Mouse (Mus musculus) liver, embryonic 11.5 days (tissue): ENCODE measurements around the gene Mfsd6l. TPM values are rescaled to one million over a fixed set of nuclear protein-coding genes. Genes with fewer than 3 reads are reported as not detected.

Source experiments
- ATAC-seq: fragments of 200-750 bp; cut with Nextera tagmentation; replicated peaks from 2 replicates; pipeline ENCODE4 v1.8.0; 2017; ENCODE audit warnings: moderate number of reproducible peaks, mild to moderate bottlenecking, moderate TSS enrichment, moderate library complexity; ENCODE audit not compliant: low FRiP score
- DNase-seq: peaks from one replicate; pipeline ENCODE4 v3.0.0-alpha.2; 2017; ENCODE audit warnings: low spot score
- H3K27ac ChIP-seq: fragments of 300-500 bp; sonication (generic); 2 replicates; pipeline ENCODE4 v1.5.1; 2014; ENCODE audit warnings: mild to moderate bottlenecking, low read depth, low read length, control low read depth
- H3K27me3 ChIP-seq: fragments of 300-500 bp; sonication (generic); replicated peaks from 2 replicates; pipeline ENCODE4 v1.6.1; 2014; ENCODE audit warnings: low read length, mixed read lengths; ENCODE audit not compliant: control insufficient read depth, insufficient read depth
- H3K36me3 ChIP-seq: fragments of 300-500 bp; sonication (generic); 2 replicates; pipeline ENCODE4 v1.6.1; 2014; ENCODE audit warnings: mild to moderate bottlenecking, low read length, moderate library complexity, mixed read lengths; ENCODE audit not compliant: control insufficient read depth, insufficient read depth
- H3K4me1 ChIP-seq: fragments of 300-500 bp; sonication (generic); replicated peaks from 2 replicates; pipeline ENCODE4 v1.6.1; 2014; ENCODE audit warnings: low read length, mixed read lengths; ENCODE audit not compliant: control insufficient read depth, insufficient read depth
- H3K4me2 ChIP-seq: fragments of 300-500 bp; sonication (generic); 2 replicates; pipeline ENCODE4 v1.6.1; 2014; ENCODE audit warnings: mild to moderate bottlenecking, control low read depth, moderate library complexity
- H3K4me3 ChIP-seq: fragments of 300-500 bp; sonication (generic); 2 replicates; pipeline ENCODE4 v1.5.1; 2014; ENCODE audit warnings: low read depth, low read length, control low read depth
- H3K9ac ChIP-seq: fragments of 300-500 bp; sonication (generic); 2 replicates; pipeline ENCODE4 v1.6.1; 2014; ENCODE audit warnings: low read depth, low read length, control low read depth
- H3K9me3 ChIP-seq: fragments of 300-500 bp; sonication (generic); 2 replicates; pipeline ENCODE4 v1.6.1; 2016; ENCODE audit warnings: low read length, inconsistent platforms, mixed read lengths; ENCODE audit not compliant: control insufficient read depth
- WGBS: fragments of 180-500 bp; shearing (Covaris S2); extraction: QIAGEN DNeasy Blood & Tissue Kit; methylation state at CpG from one replicate; pipeline ENCODE4 v1.1.7; 2014; 5-methylcytosine and 5-hydroxymethylcytosine counted together
- polyA plus RNA-seq: library from polyadenylated mRNA; unstranded; fragments of >200 nt; fragmentation: Nextera tagmentation; extraction: Ambion mirVana; gene quantifications from 2 replicates; pipeline ENCODE4 v1.2.1, GENCODE M21; 2014

Gene Mfsd6l
- not detected in 2 replicates for polyA plus RNA-seq

DNA sequence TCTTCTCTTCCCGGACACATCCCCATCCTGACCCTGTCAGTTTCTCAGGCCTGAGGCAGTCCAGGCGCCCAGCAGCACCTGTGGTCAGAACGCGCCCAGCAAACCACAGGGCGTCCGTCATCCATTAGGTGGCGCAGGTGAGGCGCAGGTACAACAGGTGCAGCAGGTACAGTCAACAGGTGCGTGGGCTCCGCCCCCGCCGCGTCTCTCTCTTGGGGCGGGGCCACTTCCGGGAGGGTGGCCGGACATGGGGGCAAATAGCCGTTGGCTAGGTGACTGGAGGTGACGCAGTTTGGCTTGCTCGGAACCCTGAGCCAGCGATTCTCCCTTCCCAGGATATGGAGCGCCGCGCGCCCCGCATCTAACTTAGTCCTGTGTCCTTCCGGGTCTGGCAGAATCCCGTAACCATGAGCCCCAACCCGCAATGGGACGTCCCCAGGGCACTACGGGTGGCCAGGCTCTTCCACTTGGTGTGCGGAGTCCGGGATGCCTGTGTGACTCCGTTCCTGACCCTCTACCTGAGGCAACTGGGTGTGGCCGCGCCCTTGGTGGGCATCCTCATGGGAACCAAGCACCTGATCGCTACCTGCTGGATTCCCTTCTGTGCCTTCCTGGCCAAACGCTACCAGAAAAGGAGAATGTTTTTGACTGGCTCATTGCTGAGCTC is at the start of gene Mfsd6l:
Gene Mfsd6l (plus strand): TSS at position 269 of the 667 bp plus-strand sequence.
- Histone ChIP-seq H3K27ac (no peak within 1 kb of the TSS), H3K36me3 (no peaks in the 10 kb centered on the region), H3K9me3 (no peaks in the 10 kb centered on the region), H3K27me3 (peaks cover 6% of the 10 kb centered on the region; the same call in 1 of the 2 replicates), H3K4me3 (0 out of 2 replicates have a peak within 1 kb of the TSS, but pooled peaks have one; percentile 14), H3K9ac (no peak within 1 kb of the TSS), H3K4me1 (no peaks in the 10 kb centered on the region), H3K4me2 (peak within 1 kb of the TSS; percentile 40)
- no peak for ATAC-seq
- 17% methylated on average over 37 of the region's 37 CpGs for WGBS
- DNase-seq: no peak

DNA sequence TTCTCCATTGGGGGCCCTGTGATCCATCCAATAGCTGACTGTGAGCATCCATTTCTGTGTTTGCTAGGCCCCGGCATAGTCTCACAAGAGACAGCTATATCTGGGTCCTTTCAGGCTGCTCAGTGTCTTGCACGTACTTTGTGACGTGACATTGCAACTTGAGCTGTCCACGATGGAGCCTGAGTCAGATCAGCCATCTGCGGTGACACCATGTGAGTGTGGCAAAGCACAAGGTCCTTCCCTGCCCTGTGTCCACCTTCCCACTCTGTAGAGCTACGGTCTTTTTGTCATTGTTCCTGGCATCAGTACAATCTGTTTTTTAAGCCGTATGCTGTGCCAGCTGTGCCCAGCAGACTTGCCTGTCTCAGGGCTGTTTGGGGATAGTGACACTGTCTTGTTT is 48.7 kb upstream of the Mfsd6l start:
- no peaks in the 10 kb centered on the region for H3K36me3 ChIP-seq
- H3K9me3 ChIP-seq: no peaks in the 10 kb centered on the region
- 87% methylated on average over 7 of the region's 7 CpGs for WGBS
- DNase-seq (no peak), ATAC-seq (no peak)
- H3K4me2 ChIP-seq: no peak overlapping the region
- H3K4me3 ChIP-seq: no peak overlapping the region
- H3K27ac ChIP-seq: no peak overlapping the region
- peaks cover 8% of the 10 kb centered on the region; the same call in 1 of the 2 replicates for H3K27me3 ChIP-seq
- no peaks in the 10 kb centered on the region for H3K4me1 ChIP-seq
- no peak overlapping the region for H3K9ac ChIP-seq

DNA sequence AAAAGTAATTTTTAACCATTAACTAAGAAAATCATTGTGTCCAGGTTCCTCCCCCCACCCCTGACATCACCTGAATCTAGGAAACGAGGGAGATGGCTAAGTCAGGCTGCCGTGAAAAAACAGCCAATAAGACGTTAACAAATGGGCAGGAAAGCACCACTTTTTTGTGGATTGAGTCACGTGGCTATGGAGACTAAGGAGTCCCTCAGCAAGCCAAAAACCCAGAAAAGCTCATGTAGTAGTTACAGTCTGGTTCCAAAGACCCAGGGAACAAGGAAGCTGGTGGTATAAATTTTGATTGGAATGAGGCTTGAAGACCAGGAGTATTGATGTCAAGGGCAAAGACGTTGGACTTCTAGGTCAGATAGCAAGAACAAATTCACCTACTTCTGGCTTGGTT is 47.4 kb upstream of the Mfsd6l start:
- Histone ChIP-seq H3K4me3 (no peak overlapping the region), H3K9me3 (no peaks in the 10 kb centered on the region), H3K4me2 (no peak overlapping the region), H3K36me3 (no peaks in the 10 kb centered on the region), H3K27me3 (peaks cover 2% of the 10 kb centered on the region; the same call in 1 of the 2 replicates), H3K4me1 (no peaks in the 10 kb centered on the region), H3K27ac (no peak overlapping the region), H3K9ac (no peak overlapping the region)
- WGBS: 66% methylated on average over 5 of the region's 5 CpGs
- ATAC-seq (no peak), DNase-seq (no peak)

DNA sequence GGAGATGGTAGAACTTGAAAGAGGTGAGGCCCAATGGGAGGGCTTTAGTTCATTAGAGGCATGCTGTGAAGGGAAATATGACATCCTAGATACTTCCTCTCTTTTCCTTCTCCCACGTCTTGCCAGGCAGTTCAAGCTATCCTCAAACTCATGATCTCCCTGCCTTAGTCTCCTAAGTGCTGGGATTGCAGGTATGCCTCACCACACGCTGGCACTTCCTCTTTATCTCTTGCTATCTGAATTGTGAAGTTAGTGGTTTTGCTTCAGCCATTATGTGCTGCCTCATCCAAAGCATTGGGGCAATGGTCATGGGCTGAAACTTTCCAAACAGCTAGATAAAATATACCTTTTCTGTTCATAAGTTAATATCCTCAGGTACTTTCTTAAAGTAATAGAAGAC is 46.8 kb upstream of the Mfsd6l start:
- Histone ChIP-seq H3K4me2 (no peak overlapping the region), H3K9ac (no peak overlapping the region), H3K4me3 (no peak overlapping the region), H3K9me3 (no peaks in the 10 kb centered on the region), H3K27me3 (no peaks in the 10 kb centered on the region), H3K27ac (no peak overlapping the region), H3K4me1 (no peaks in the 10 kb centered on the region), H3K36me3 (no peaks in the 10 kb centered on the region)
- ATAC-seq: no peak
- DNase-seq: no peak
- WGBS: 38% methylated on average over 2 of the region's 2 CpGs

DNA sequence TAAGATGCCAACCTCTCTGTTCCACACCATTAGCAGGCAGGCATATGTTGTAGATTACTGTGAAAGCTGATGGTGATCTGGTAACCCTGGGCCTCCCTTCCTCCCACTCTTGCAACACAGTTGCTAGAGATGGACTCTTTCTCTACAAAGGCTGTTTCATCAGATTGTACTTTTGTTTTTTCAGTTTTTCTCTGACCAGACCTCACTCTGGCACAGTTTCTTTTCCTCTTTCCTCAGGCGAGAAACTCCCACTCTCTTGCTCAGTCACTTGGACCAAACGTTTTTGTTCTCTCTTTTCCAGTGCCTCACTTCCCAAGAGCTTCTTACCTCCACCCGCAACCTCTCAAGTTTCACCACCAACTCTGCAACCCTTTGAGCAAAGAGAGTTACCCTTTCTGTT is 42.0 kb upstream of the Mfsd6l start:
- 52% methylated on average over 3 of the region's 3 CpGs for WGBS
- H3K4me1 ChIP-seq: no peaks in the 10 kb centered on the region
- no peak overlapping the region for H3K4me2 ChIP-seq
- no peaks in the 10 kb centered on the region for H3K27me3 ChIP-seq
- H3K4me3 ChIP-seq: no peak overlapping the region
- H3K27ac ChIP-seq: no peak overlapping the region
- 0 out of 2 replicates have a peak, but pooled peaks cover under 1% of the 10 kb centered on the region for H3K9me3 ChIP-seq
- no peaks in the 10 kb centered on the region for H3K36me3 ChIP-seq
- H3K9ac ChIP-seq: no peak overlapping the region
- ATAC-seq (no peak), DNase-seq (no peak)

DNA sequence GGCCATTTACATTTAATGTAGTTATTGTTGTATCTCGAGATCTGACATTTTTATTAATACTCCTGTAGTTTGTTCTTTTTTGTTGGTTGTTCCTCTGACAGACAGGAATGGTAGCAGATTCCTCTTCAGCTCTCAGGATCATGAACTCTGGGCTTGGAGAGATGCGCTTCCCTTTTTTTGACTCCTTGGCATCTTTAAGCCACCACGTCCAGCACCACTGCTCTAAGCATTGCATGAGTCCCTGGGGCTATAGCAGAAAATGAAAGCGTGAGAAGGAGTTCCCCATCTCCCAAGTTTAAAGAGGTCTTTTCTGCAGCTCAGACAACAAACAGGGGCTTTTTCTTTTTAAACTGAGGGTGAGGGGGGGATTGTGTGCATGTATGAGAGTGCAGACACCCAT is 36.6 kb upstream of the Mfsd6l start:
- Histone ChIP-seq H3K4me2 (no peak overlapping the region), H3K27ac (no peak overlapping the region), H3K9me3 (0 out of 2 replicates have a peak, but pooled peaks cover 2% of the 10 kb centered on the region), H3K4me3 (no peak overlapping the region), H3K27me3 (no peaks in the 10 kb centered on the region), H3K36me3 (no peaks in the 10 kb centered on the region), H3K9ac (no peak overlapping the region), H3K4me1 (no peaks in the 10 kb centered on the region)
- 81% methylated on average over 4 of the region's 4 CpGs for WGBS
- no peak for DNase-seq
- ATAC-seq: no peak

DNA sequence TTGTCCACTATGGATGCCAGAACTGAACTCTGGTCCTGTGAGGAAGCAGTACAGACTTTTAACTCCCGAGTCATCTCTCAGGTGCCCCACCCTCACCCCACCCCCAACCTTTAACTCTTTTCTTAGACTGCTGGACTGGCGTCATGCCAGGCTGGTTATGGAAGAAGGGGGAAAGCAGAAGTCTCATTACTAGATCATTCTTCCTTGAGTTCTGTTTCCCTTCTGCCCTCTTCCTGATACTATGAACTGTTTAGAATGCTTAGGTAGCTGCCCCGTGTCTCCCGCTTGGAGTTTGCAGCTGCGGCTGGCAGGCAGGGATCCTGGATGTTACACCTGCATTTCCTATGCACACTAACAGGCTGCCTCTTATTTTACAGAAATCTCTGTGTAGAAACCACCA is 36.2 kb upstream of the Mfsd6l start:
- 76% methylated on average over 5 of the region's 5 CpGs for WGBS
- ATAC-seq (no peak), DNase-seq (no peak)
- 0 out of 2 replicates have a peak, but pooled peaks cover 2% of the 10 kb centered on the region for H3K9me3 ChIP-seq
- H3K4me1 ChIP-seq: no peaks in the 10 kb centered on the region
- H3K9ac ChIP-seq: no peak overlapping the region
- no peak overlapping the region for H3K4me2 ChIP-seq
- no peaks in the 10 kb centered on the region for H3K36me3 ChIP-seq
- no peak overlapping the region for H3K4me3 ChIP-seq
- H3K27ac ChIP-seq: no peak overlapping the region
- no peaks in the 10 kb centered on the region for H3K27me3 ChIP-seq

DNA sequence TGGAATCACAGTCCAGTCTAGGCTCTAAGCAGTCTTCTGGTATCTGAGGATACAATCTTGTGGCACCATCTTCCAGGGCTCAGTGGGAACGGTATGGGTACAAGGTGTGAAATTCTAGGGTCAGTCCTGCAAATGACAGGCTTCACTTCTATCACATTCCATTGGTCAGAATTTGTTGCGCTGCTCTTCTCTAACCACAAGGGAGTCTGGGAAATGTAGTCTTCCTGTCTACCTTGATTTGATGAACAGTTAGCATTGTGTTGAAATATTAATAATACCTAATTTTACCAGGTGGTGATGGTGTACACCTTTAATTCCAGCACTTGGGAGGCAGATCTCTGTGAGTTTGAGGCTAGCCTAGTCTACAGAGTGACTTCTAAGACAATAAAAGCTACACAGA is 35.5 kb upstream of the Mfsd6l start:
- Histone ChIP-seq H3K9ac (no peak overlapping the region), H3K4me2 (no peak overlapping the region), H3K27me3 (no peaks in the 10 kb centered on the region), H3K4me3 (no peak overlapping the region), H3K36me3 (no peaks in the 10 kb centered on the region), H3K9me3 (0 out of 2 replicates have a peak, but pooled peaks cover 2% of the 10 kb centered on the region), H3K4me1 (no peaks in the 10 kb centered on the region), H3K27ac (no peak overlapping the region)
- DNase-seq: no peak
- 83% methylated on average over 2 of the region's 2 CpGs for WGBS
- no peak for ATAC-seq

DNA sequence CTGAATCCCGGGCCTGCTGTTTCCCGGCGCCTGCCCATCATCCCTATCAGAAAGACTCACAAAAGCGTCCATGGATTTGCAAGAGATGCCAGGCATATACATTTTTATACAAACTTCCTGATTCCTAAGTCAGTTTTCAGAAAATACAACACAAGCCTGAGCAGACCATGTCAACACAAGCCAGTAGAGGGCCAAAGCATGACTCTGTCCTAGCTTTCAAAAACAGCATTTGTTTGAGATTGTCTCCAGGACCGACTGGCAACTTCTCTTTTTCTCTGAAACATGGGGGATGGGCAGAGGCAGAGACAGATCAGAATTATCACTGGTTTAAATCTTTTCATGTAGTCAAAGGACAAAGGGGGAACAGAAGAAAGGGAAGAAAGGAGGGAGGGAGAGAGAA is 34.6 kb upstream of the Mfsd6l start:
- 0 out of 2 replicates have a peak, but pooled peaks cover 2% of the 10 kb centered on the region for H3K9me3 ChIP-seq
- no peak overlapping the region for H3K9ac ChIP-seq
- 68% methylated on average over 5 of the region's 5 CpGs for WGBS
- H3K27ac ChIP-seq: no peak overlapping the region
- DNase-seq: no peak
- no peak overlapping the region for H3K4me3 ChIP-seq
- H3K27me3 ChIP-seq: no peaks in the 10 kb centered on the region
- H3K4me2 ChIP-seq: no peak overlapping the region
- no peaks in the 10 kb centered on the region for H3K4me1 ChIP-seq
- no peaks in the 10 kb centered on the region for H3K36me3 ChIP-seq
- ATAC-seq: no peak
